Mouse (Mus musculus) c-Kit-positive CD71-negative TER-119-negative erythroid progenitor cells, embryonic 14.5 days (primary cell): ENCODE data around the gene 5330417H12Rik.

Experiments
- DNase-seq: peaks from one replicate; pipeline ENCODE4 v3.0.0-alpha.2; 2013; ENCODE audit warnings: low read depth

Gene 5330417H12Rik

DNA sequence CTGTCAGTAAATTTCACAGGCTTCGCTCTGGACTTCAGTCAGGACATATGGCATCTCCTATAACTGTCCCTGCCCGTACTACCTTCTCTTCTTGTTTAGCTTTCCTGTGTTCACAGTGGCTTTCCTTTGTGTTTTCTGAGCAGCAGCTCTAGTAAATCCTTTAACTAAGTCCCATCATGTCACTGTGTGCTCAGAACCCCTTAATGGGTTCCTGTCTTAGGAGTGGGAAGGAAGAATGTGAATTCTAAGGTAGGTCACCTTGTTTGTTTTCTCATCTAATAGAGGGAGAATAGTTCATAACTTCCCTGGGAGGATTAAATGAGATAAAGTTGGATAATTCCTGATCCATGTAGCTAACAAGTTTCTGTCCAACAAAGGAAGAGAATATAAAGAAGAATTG is at the start of gene 5330417H12Rik:
TSS of gene 5330417H12Rik (minus strand) at position 101 of the 400 bp plus-strand sequence.
- DNase-seq, result no peak

DNA sequence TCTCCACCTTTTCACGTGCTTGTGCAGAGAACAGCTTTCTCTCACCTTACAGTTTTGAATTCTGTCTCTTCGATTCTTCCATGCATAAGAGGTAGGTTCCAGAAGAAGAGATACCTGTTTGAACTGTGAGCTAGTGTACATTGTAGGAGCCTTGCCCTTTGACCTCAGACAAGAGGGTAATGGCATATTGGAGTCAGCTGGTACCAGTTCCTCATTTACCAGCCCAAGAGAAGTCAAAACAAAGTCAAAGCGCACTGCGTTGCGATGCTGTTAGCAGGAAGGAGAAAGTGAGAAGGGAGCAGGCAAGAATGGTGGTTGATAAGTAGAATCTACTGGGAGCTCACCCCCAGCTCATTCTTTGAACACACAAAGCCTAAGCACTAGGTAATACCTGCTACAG is 43.6 kb upstream of the 5330417H12Rik start:
- DNase-seq, result no peak

- no peak for DNase-seq
Measured at GRCm38 (mm10) chr7:107666262-107666902, 41.4 kb upstream of the 5330417H12Rik start.

DNA sequence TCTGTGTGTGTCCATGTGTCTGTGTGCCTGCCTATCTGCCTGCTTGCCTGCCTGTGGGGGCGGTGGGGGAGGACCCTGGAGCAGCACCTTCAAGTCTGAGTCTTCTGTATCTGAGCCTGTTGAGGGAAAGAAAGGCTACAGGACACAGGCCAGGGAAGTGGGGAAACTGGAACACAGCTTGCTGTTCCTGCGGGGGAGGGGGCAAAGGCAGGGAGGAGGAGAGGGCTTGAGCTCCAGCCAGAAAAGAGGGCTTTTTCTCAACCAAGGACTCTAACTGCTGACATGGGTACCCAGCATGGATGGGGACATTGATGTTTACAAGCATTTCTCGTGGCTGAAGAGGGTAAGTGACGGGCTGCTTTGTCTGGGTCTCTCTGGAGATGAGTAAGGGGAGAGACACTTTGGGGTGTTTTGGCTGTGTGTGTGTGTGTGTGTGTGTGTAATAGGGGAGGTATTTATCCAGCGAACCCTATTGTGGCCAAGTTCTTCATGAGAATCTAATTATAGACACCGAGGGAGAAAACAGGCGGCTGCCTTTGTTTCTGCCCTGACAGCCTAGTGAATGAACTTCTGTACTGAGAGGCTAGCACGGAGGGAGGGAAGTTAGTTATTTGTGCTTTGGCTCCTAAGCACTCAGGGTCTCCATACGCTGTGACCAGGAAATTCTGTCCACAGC is 40.8 kb upstream of the 5330417H12Rik start:
- no peak for DNase-seq

- no peak for DNase-seq
Measured at GRCm38 (mm10) chr7:107665221-107665585, 40.2 kb upstream of the 5330417H12Rik start.

DNA sequence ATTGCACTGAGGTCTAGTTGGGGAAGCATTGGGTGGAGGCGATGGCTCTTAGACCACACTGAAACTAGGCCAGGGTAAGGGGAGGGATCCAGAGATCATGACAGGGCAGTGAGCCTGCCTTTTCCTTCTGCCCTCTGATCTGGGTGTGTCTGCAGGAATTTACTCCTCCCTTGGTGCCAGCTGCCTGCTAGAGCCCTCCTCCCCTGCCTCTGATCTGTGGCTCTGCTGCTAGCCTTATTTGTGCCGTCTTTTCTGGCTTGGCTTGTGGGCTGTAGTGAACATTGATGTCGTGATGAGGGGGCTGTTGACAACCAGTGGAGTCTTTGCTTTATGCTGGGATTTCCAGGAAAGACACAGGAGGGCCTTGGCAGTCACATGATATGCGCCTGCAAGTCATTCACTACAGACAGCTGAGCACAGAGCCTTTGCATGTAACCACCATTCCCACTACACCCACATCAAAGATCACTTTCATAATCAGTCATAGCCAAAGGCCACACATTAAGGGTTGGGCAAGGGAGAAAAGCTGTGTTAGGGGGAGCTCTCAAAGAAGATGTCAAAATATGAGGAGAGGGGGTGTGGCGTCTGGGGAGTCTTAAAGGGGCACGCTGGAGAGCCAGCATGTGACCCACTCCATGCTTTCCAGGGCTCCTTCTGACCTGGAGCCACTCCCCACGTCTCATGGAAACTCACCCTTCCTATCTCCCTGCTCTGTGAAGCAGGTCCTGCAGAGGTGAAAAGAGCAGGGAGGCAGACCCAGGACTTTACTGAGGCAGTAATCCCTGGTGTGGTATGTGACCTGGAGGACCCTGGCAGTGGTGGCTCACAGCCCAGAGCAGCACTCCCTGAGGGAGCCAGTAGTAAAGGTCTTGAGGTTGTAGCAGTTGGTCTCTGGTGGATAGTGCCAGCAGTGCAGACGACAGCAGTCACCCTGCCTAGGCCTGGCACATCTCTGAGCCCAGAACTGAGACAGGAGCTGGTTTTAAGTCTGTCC is 39.4 kb upstream of the 5330417H12Rik start:
- no peak for DNase-seq

- no peak for DNase-seq
Measured at GRCm38 (mm10) chr7:107663621-107664020, 38.7 kb upstream of the 5330417H12Rik start.

DNA sequence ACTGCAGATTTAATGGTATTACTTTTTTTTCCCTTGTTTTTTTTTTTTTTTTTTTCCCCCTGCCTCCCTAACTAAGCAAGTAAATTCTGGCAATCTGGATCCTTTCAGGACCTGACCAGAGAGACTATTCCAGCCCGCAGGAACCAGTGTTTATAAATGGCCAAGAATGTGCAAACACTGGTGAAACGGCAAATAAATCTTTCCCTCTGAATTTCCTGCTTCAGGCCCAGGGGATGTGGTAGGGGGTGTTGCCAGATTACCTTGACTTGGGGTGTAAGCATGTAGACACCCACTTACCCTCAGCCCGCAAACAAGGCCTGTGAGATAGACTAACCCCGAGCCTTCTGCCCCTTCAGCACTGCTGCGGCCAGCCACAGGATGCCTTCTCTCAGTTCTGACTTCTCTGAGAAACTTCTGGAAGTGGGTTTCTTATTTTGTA is 36.9 kb upstream of the 5330417H12Rik start:
- DNase-seq, result no peak

GRCm38 (mm10) chr7:107661189-107661842 is 36.4 kb upstream of the 5330417H12Rik start:
- DNase-seq, result peak; percentile 38

GRCm38 (mm10) chr7:107659186-107659918 is 34.4 kb upstream of the 5330417H12Rik start:
- DNase-seq, result no peak

- DNase-seq, result no peak
Measured at GRCm38 (mm10) chr7:107656451-107656850, 31.5 kb upstream of the 5330417H12Rik start.

DNA sequence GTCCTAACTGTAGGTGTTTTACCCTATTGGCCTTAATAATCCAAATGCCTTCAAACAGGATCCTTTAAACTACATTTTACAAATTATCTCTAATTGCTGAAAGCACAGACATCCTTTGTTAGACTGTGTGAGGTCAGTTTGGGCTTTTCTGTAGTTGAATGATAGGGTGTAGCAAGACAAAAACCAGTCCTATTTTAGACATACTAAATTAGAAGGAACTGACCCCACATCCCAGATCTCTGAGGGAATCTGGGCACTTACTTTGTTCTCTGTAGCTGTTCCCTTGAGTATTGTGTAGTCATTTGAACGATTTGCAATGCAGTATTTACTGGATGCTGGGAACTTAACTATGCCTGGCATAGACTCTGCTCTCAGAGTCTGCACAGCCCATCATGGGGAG is 26.9 kb upstream of the 5330417H12Rik start:
- no peak for DNase-seq

DNA sequence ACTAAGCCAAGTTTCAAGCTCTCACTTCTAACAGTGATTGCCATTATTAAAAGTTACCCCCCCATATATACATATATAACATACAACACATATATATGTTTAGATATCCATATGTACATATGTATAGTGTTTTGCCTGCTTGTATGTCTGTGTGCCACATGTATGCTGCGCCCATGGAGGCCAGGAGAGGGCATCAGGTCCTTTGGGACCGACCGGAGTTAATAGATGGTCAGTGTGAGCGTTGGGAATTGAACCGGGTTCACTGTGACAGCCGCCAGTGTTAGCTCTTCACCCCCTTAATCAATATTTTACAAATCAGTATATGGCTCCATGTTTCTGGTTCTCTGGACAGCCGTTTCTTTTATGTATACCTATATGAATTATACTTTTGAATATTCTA is 25.0 kb upstream of the 5330417H12Rik start:
- DNase-seq, result no peak

- no peak for DNase-seq
Measured at GRCm38 (mm10) chr7:107648937-107649688, 24.2 kb upstream of the 5330417H12Rik start.

- no peak for DNase-seq
Measured at GRCm38 (mm10) chr7:107644987-107645386, 20.0 kb upstream of the 5330417H12Rik start.

- DNase-seq, result no peak
Measured at GRCm38 (mm10) chr7:107642586-107643275, 17.8 kb upstream of the 5330417H12Rik start.

- DNase-seq, result no peak
Measured at GRCm38 (mm10) chr7:107638026-107638425, 13.1 kb upstream of the 5330417H12Rik start.

DNA sequence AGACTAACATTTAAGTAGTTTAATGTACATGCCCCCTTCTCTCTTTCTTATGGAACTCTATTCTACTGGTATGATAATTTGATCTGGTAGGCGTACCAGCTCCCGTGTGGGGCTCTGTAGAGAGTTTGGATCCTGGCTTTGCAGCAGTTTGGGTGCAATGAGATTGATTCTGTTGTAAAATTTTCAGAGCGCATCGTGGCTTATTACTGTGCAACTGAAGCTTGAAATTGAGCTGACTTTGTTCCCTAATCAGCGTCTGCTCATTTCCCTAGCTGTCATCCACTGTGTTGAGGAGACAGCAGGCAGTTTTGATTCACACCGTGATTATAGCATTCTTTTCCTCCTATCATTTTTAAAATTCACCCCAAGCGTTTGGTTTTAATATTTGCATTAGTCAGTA is 12.4 kb upstream of the 5330417H12Rik start:
- DNase-seq, result no peak

- no peak for DNase-seq
Measured at GRCm38 (mm10) chr7:107633201-107633600, 8.2 kb upstream of the 5330417H12Rik start.

DNA sequence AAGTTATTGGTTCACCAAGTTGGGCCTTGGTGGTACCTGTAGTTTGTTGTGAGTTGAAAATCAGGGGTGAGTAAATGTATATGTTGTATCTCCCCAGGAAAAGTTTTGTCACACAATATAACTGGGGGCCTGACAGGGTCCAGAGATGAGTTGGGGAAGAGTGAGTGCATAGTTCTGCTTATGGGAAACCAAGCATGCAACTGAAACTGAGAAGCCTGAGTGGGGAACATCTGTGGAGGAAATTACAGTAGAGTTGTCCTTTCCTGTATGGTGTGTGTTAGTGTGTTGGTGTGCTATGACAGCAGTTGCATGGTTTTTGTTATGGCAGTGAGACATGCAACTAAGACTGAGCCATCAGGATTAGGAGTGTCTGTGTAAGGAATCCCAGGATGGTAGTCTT is 3.4 kb upstream of the 5330417H12Rik start:
- no peak for DNase-seq
